Mouse (Mus musculus): ENCODE results near the gene Pah. TPM values are rescaled to one million over a fixed set of nuclear protein-coding genes. Genes with fewer than 3 reads are reported as not detected.

Gene Pah
- polyA plus RNA-seq, 1 experiment from 2014 or later: 0.46 TPM

DNA sequence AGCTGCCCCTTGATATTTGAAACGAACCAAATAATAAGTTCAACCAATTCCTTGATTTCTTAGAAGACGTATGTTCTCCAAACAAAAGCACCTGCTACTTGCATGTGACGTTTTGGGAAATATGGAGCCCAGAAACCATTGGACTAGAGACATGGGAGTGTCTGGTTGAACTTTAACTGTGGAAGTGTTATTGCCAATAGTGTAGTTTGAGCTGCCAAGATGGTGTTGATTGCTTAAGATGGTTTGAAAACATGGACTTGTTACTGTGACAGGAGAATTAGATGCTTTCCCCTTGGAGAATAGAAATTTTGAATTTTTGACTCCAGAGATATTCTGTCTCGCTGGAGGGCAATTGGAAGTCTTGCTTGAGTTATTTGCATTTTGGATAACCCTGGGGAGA lies 50.9 kb downstream of the Pah start:
- Histone ChIP-seq H3K4me1 (replicated peaks; ENCODE audit: control insufficient read depth, insufficient read depth, low read length) (no peaks in the 10 kb centered on the region), H3K36me3 (ENCODE audit: control insufficient read depth, insufficient read depth, low read length) (no peaks in the 10 kb centered on the region), H3K27ac (ENCODE audit: low read depth, low read length) (no peak overlapping the region), H3K9me3 (ENCODE audit: control insufficient read depth, low read length) (no peaks in the 10 kb centered on the region), H3K27me3 (ENCODE audit: control insufficient read depth, insufficient read depth, low read length) (no peaks in the 10 kb centered on the region), H3K9ac (ENCODE audit: low read depth, low read length) (no peak overlapping the region), H3K4me3 (ENCODE audit: low read depth, low read length) (no peak overlapping the region), H3K4me2 (replicated peaks; ENCODE audit: low read depth, low read length) (no peak overlapping the region)
- ATAC-seq (ENCODE audit: low FRiP score) (no peak), DNase-seq (ENCODE audit: low spot score) (no peak)
- 89% methylated on average over 4 of the region's 4 CpGs for WGBS

DNA sequence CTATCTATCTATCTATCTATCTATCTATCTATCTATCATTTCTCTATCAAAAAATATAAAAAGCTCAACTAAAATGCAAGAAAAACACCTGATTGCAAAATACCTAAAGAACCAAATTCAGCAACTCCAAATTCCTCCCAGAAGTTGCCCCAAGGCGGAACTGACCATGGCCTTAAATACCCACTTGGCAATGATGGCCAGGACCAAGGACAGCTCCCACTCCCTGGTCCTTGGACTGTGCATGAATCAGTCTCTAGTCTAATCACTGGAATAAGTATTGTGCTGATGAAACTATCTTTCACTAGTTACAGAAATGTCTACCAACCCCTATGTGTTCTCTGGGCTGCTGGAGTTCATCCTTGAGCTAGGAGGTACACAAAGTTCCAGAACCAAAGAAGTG lies 65.1 kb downstream of the Pah start:
- 85% methylated on average over 1 of the region's 1 CpGs for WGBS
- no peak for ATAC-seq (ENCODE audit: low FRiP score)
- peak; percentile 65 for DNase-seq (ENCODE audit: low spot score)

GRCm38 (mm10) chr10:87593916-87594315 lies 72.3 kb downstream of the Pah start:
- H3K9me3 ChIP-seq (ENCODE audit: control insufficient read depth, low read length): no peaks in the 10 kb centered on the region
- WGBS: 62% methylated on average over 2 of the region's 2 CpGs
- H3K27ac ChIP-seq (ENCODE audit: low read depth, low read length): no peak overlapping the region
- ATAC-seq (ENCODE audit: low FRiP score): no peak
- no peaks in the 10 kb centered on the region for H3K4me1 ChIP-seq (replicated peaks; ENCODE audit: control insufficient read depth, insufficient read depth, low read length)
- no peaks in the 10 kb centered on the region for H3K36me3 ChIP-seq (ENCODE audit: control insufficient read depth, insufficient read depth, low read length)
- H3K4me2 ChIP-seq (replicated peaks; ENCODE audit: low read depth, low read length): no peak overlapping the region
- H3K4me3 ChIP-seq (ENCODE audit: low read depth, low read length): no peak overlapping the region
- H3K9ac ChIP-seq (ENCODE audit: low read depth, low read length): no peak overlapping the region
- no peak for DNase-seq (ENCODE audit: low spot score)
- H3K27me3 ChIP-seq (ENCODE audit: control insufficient read depth, insufficient read depth, low read length): no peaks in the 10 kb centered on the region

More for the DNA sequence above, 65.1 kb downstream of the Pah start:
- Histone ChIP-seq H3K4me1 (replicated peaks; ENCODE audit: control insufficient read depth, insufficient read depth, low read length) (no peaks in the 10 kb centered on the region), H3K9me3 (ENCODE audit: control insufficient read depth, low read length) (no peaks in the 10 kb centered on the region), H3K9ac (ENCODE audit: low read depth, low read length) (no peak overlapping the region), H3K27me3 (ENCODE audit: control insufficient read depth, insufficient read depth, low read length) (no peaks in the 10 kb centered on the region), H3K4me3 (ENCODE audit: low read depth, low read length) (no peak overlapping the region), H3K27ac (ENCODE audit: low read depth, low read length) (no peak overlapping the region), H3K36me3 (ENCODE audit: control insufficient read depth, insufficient read depth, low read length) (no peaks in the 10 kb centered on the region), H3K4me2 (replicated peaks; ENCODE audit: low read depth, low read length) (no peak overlapping the region)

DNA sequence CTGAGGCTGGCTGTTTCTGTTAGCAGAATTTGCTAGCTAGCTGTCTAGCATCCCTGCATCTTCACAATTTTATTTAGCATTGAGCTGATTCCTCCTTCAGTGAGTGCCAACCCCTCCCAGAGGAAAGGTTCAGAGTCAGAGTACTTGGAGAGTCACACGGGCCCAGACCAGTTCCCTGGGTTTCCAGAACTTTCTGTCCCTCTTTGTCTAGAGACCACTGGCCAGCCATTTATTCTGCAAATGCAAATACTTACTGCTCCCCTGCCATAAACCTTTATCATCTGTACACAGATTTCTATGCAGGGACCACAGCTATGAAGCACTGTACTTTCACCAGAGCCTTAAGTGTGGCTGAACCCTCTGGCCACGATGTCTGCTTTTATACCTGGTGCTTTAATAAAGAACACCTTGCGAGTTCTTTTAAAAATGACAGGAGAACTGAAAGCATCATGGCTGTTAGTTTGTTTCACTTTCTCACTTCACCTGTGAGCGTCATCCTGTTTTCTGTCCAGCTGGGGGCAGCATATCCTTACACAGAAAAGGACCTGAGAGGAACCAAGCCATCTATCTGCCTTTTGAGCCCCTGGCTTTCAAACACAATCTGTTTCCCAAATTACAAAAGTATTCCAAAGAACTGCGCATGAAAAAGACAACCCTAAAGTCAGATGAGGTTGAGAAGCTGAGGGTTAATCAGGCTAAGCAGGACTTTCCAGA lies 74.9 kb downstream of the Pah start:
- Histone ChIP-seq H3K9me3 (ENCODE audit: control insufficient read depth, low read length) (no peaks in the 10 kb centered on the region), H3K4me2 (replicated peaks; ENCODE audit: low read depth, low read length) (no peak overlapping the region), H3K9ac (ENCODE audit: low read depth, low read length) (no peak overlapping the region), H3K4me1 (replicated peaks; ENCODE audit: control insufficient read depth, insufficient read depth, low read length) (no peaks in the 10 kb centered on the region), H3K4me3 (ENCODE audit: low read depth, low read length) (no peak overlapping the region), H3K27ac (ENCODE audit: low read depth, low read length) (no peak overlapping the region), H3K36me3 (ENCODE audit: control insufficient read depth, insufficient read depth, low read length) (no peaks in the 10 kb centered on the region), H3K27me3 (ENCODE audit: control insufficient read depth, insufficient read depth, low read length) (no peaks in the 10 kb centered on the region)
- ATAC-seq (ENCODE audit: low FRiP score) (no peak; the same call in 1 of the 2 replicates), DNase-seq (ENCODE audit: low spot score) (peak; percentile 64)
- 50% methylated on average over 5 of the region's 5 CpGs for WGBS

GRCm38 (mm10) chr10:87597075-87597677 lies 75.6 kb downstream of the Pah start:
- peak; percentile 1 for DNase-seq (ENCODE audit: low spot score)

GRCm38 (mm10) chr10:87602151-87602550 lies 80.6 kb downstream of the Pah start:
- no peak for ATAC-seq (ENCODE audit: low FRiP score)
- no peaks in the 10 kb centered on the region for H3K36me3 ChIP-seq (ENCODE audit: control insufficient read depth, insufficient read depth, low read length)
- H3K4me3 ChIP-seq (ENCODE audit: low read depth, low read length): no peak overlapping the region
- H3K27me3 ChIP-seq (ENCODE audit: control insufficient read depth, insufficient read depth, low read length): no peaks in the 10 kb centered on the region
- no peak overlapping the region for H3K9ac ChIP-seq (ENCODE audit: low read depth, low read length)
- WGBS: 89% methylated on average over 1 of the region's 1 CpGs
- H3K4me1 ChIP-seq (replicated peaks; ENCODE audit: control insufficient read depth, insufficient read depth, low read length): no peaks in the 10 kb centered on the region
- no peak overlapping the region for H3K4me2 ChIP-seq (replicated peaks; ENCODE audit: low read depth, low read length)
- DNase-seq (ENCODE audit: low spot score): no peak
- H3K9me3 ChIP-seq (ENCODE audit: control insufficient read depth, low read length): no peaks in the 10 kb centered on the region
- H3K27ac ChIP-seq (ENCODE audit: low read depth, low read length): no peak overlapping the region

More at GRCm38 (mm10) chr10:87597075-87597677, 75.6 kb downstream of the Pah start:
- Histone ChIP-seq H3K36me3 (ENCODE audit: control insufficient read depth, insufficient read depth, low read length) (no peaks in the 10 kb centered on the region), H3K27me3 (ENCODE audit: control insufficient read depth, insufficient read depth, low read length) (no peaks in the 10 kb centered on the region), H3K9ac (ENCODE audit: low read depth, low read length) (no peak overlapping the region), H3K4me3 (ENCODE audit: low read depth, low read length) (no peak overlapping the region), H3K9me3 (ENCODE audit: control insufficient read depth, low read length) (no peaks in the 10 kb centered on the region), H3K4me2 (replicated peaks; ENCODE audit: low read depth, low read length) (no peak overlapping the region), H3K27ac (ENCODE audit: low read depth, low read length) (no peak overlapping the region), H3K4me1 (replicated peaks; ENCODE audit: control insufficient read depth, insufficient read depth, low read length) (no peaks in the 10 kb centered on the region)
- ATAC-seq (ENCODE audit: low FRiP score): peak; percentile 43; the same call in 1 of the 2 replicates
- WGBS: 58% methylated on average over 9 of the region's 9 CpGs

DNA sequence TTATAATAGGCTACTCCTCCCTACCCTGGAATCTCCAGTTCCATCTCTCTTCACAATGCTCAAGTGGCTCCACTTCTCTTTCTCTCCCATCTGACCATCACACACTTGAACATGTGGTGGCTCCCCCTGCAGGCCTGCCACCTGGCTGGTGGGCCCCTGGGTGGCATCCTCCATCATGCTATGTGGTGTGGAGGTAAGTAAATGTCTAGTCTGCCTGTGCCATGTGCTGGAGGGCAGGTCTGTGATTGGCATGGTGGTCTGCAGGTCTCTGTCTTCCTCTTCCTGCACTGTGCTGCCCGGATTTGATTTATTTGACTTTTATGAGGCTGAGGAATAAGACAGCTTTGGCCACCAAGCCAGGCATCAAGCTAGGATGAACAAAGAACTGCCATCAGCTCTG lies 103.6 kb downstream of the Pah start:
- Histone ChIP-seq H3K27ac (ENCODE audit: low read depth, low read length) (no peak overlapping the region), H3K9ac (ENCODE audit: low read depth, low read length) (no peak overlapping the region), H3K36me3 (ENCODE audit: control insufficient read depth, insufficient read depth, low read length) (no peaks in the 10 kb centered on the region), H3K9me3 (ENCODE audit: control insufficient read depth, low read length) (no peaks in the 10 kb centered on the region), H3K27me3 (ENCODE audit: control insufficient read depth, insufficient read depth, low read length) (no peaks in the 10 kb centered on the region), H3K4me2 (replicated peaks; ENCODE audit: low read depth, low read length) (no peak overlapping the region), H3K4me1 (replicated peaks; ENCODE audit: control insufficient read depth, insufficient read depth, low read length) (no peaks in the 10 kb centered on the region), H3K4me3 (ENCODE audit: low read depth, low read length) (no peak overlapping the region)
- DNase-seq (ENCODE audit: low spot score): no peak
- ATAC-seq (ENCODE audit: low FRiP score): no peak
- 83% methylated on average over 1 of the region's 1 CpGs for WGBS

Data from hindbrain, embryonic 11.5 days (tissue).